Mouse (Mus musculus) gastrocnemius, adult 2 months (tissue): Measurements from ENCODE around the gene Kif18b. TPM values are rescaled to one million over a fixed set of nuclear protein-coding genes. Genes with fewer than 3 reads are reported as not detected.
A peak's percentile ranks its signal among the peaks of the same experiment; 100 is the strongest.

Source experiments
- DNase-seq: peaks from one replicate; pipeline ENCODE4 v3.0.0; 2022
- H3K27ac ChIP-seq: fragments of 200-600 bp; 2 replicates; pipeline ENCODE4 v1.8.1; 2022; ENCODE audit warnings: mild to moderate bottlenecking
- H3K4me3 ChIP-seq: fragments of 200-600 bp; 2 replicates; pipeline ENCODE4 v1.8.1; 2022; ENCODE audit warnings: mild to moderate bottlenecking, moderate library complexity
- CTCF ChIP-seq: fragments of 200-600 bp; IDR thresholded peaks from 2 replicates; pipeline ENCODE4 v1.8.1; 2022; ENCODE audit warnings: antibody characterized with exemption, mild to moderate bottlenecking, moderate library complexity
- intact Hi-C: fragments of 180-260 bp; cut with DNase I; formaldehyde crosslinking; loops from one replicate; pipeline ENCODE4 v1.15.1; 2025
- total RNA-seq, 2 experiments: library from RNA; stranded (reverse); gene quantifications; 2 replicates each; pipeline ENCODE4 v1.2.3; 2021

Gene Kif18b
- total RNA-seq, 2 experiments from 2014 or later: not detected

DNA sequence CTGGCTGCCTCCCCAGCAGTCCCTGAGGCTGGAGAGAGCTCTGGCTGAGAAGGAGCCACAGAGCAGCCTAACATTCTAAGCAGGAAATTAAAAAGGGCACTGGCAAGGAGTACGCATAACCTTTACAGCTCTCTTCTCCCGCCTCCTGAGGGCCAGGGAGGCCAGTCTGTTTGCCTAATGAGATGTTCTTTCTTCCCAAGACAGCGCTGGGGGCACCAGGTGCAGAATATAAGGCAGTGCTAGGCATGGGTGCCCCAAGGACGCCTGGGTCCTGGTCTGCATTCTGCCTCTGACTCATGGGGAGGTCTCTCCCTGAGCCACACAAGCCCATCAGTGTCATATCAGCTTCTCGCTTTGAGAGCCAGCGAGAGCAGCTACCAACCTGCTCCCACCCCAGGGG is 3.4 kb downstream of the Kif18b start:
- Histone ChIP-seq H3K4me3 (no peak overlapping the region), H3K27ac (no peak overlapping the region)
- TF ChIP-seq CTCF: no peak
- no peak for DNase-seq
- intact Hi-C loops: no loop called here

- H3K4me3 ChIP-seq: no peak overlapping the region
- no peak overlapping the region for H3K27ac ChIP-seq
- no peak for TF ChIP-seq CTCF
- intact Hi-C loops: no loop called here
- no peak for DNase-seq
Observed at GRCm38 (mm10) chr11:102918077-102918476, 6.8 kb downstream of the Kif18b start.

GRCm38 (mm10) chr11:102915380-102915779 is 9.5 kb downstream of the Kif18b start:
- intact Hi-C loops: no loop called here
- no peak for DNase-seq
- no peak overlapping the region for H3K4me3 ChIP-seq
- H3K27ac ChIP-seq: no peak overlapping the region
- TF ChIP-seq CTCF: no peak

DNA sequence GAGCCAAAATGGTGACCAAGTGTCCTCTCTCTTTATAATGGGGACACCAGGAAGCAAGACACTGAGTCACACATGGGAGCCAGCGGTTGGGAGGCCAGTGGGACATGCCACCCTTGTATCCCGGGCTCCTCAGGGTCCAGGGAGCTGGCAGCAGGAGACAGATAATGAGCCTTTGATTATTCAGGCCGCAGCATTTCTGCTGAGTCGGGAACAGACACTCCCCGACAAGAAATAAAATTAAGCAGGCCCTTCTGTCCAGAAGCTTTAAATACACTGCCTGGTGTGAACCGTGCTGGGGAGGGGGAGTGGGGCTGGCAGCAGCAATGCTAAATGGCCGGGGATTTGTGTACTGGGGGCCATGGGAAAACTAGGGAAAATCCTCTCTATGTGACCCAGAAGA is 13.5 kb downstream of the Kif18b start:
- no peak overlapping the region for H3K27ac ChIP-seq
- H3K4me3 ChIP-seq: no peak overlapping the region
- no peak for TF ChIP-seq CTCF
- DNase-seq: no peak
- intact Hi-C loops: no loop called here

- intact Hi-C loops: loop anchor here (5.0 kb wide), 1 partner anchor 149 kb away; no protein-coding TSS in a partner anchor
- no peak overlapping the region for H3K4me3 ChIP-seq
- H3K27ac ChIP-seq: no peak overlapping the region
- no peak for TF ChIP-seq CTCF
- no peak for DNase-seq
Observed at GRCm38 (mm10) chr11:102903654-102904053, 21.3 kb downstream of the Kif18b start.

- intact Hi-C loops: loop anchor here (5.0 kb wide), 1 partner anchor 150 kb away; no protein-coding TSS in a partner anchor
- no peak for DNase-seq
- TF ChIP-seq CTCF: no peak
Observed at GRCm38 (mm10) chr11:102902107-102902506, 22.8 kb downstream of the Kif18b start.

DNA sequence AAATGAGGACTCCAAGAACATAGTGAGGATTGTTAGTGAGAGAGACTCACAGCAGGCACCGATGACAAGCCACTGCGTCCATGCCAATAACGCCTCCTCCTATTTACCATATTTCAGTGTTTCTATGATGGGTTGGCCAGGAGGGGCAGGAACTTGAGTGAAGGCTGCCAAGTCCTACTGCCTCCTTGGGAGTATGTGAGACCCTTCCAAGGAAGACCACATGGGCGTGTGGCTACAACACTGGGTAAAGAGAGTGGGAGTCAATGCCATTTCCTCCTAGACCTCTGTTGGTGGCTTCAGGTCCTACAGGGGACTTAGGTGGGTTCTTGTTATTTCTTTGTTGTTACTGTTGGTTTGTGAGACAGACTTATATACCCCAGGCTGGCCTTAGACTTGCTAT is 23.7 kb downstream of the Kif18b start:
- no peak for DNase-seq
- no peak overlapping the region for H3K27ac ChIP-seq
- TF ChIP-seq CTCF: no peak
- intact Hi-C loops: loop anchor here (1.0 to 5.0 kb wide), 2 partner anchors 92 to 151 kb away; no protein-coding TSS in a partner anchor
- no peak overlapping the region for H3K4me3 ChIP-seq

More at GRCm38 (mm10) chr11:102902107-102902506, 22.8 kb downstream of the Kif18b start:
- Histone ChIP-seq H3K27ac (no peak overlapping the region), H3K4me3 (no peak overlapping the region)

- H3K4me3 ChIP-seq: no peak within 1 kb of the TSS
- TF ChIP-seq CTCF: peak; percentile 90
- no peak within 1 kb of the TSS for H3K27ac ChIP-seq
- peak; percentile 83 for DNase-seq
- intact Hi-C loops: loop anchor here (1.0 to 5.0 kb wide), 2 partner anchors 93 to 152 kb away; no protein-coding TSS in a partner anchor
Observed at GRCm38 (mm10) chr11:102900763-102901162, 24.2 kb downstream of the Kif18b start, which contains the start of gene Gfap. Gene Gfap (minus strand): TSS chr11:102900912.

- no peak for DNase-seq
- TF ChIP-seq CTCF: no peak
- Histone ChIP-seq H3K27ac (no peak overlapping the region), H3K4me3 (no peak overlapping the region)
- intact Hi-C loops: no loop called here
Observed at GRCm38 (mm10) chr11:102898408-102898807, 26.5 kb downstream of the Kif18b start.

DNA sequence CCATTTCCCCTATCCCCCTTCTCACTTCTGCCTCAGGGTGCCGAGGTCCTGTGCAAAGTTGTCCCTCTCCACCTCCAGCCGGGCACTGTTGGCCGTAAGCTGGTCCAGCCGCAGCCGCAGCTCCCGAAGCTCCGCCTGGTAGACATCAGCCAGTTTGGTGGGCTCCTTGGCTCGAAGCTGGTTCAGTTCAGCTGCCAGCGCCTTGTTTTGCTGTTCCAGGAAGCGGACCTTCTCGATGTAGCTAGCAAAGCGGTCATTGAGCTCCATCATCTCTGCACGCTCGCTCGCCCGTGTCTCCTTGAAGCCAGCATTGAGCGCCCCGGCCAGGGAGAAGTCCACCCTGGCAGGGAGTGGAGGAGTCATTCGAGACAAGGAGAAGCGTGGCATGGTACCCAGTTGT is 28.3 kb downstream of the Kif18b start:
- no peak for TF ChIP-seq CTCF
- intact Hi-C loops: no loop called here
- DNase-seq: peak; percentile 9
- Histone ChIP-seq H3K27ac (no peak overlapping the region), H3K4me3 (no peak overlapping the region)

DNA sequence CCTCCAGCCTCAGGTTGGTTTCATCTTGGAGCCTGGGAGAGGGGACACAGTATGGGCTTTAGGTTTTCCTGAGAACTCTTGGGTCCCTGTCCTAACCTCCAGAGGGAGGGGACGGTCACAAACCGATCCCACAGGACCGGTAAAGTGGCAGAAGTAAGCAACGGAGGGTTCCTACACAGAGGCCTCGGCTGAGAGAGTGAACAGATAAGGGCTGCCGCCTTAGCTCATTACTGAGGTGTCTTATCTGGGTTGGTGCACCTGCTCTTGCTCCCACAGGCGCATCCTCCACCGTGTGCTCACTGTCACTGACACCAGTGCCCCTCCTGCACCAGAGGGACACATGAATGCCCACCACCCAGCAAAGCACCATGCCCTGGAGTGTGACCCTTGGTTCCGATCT is 29.1 kb downstream of the Kif18b start:
- intact Hi-C loops: no loop called here
- TF ChIP-seq CTCF: no peak

DNA sequence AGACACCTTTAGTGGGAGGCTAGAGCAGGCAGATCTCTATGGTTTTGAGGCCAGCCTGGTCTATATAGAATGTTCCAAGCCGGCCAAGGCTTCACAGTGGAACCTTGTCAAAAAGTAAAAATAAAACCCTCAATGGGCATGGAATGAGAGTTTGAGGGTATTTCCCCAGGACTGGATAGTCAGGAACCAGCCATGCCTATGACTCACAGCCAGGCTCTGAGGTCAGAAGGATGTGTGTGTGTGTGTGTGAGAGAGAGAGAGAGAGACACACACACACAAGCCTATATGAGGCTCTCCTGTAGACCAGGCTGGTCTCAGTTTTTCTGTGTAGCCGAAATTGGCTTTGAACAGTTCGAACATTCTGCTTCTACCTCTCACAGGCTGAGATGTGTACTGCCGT is 30.2 kb downstream of the Kif18b start:
- DNase-seq: peak; percentile 7
- Histone ChIP-seq H3K27ac (no peak overlapping the region), H3K4me3 (no peak overlapping the region)
- intact Hi-C loops: no loop called here
- no peak for TF ChIP-seq CTCF

More for the DNA sequence above, 29.1 kb downstream of the Kif18b start:
- Histone ChIP-seq H3K4me3 (no peak overlapping the region), H3K27ac (no peak overlapping the region)
- peak; percentile 9 for DNase-seq

- H3K27ac ChIP-seq: peak overlapping the region; percentile 36
- intact Hi-C loops: no loop called here
- H3K4me3 ChIP-seq: peak overlapping the region; percentile 70
Observed at GRCm38 (mm10) chr11:102893015-102893651, 31.8 kb downstream of the Kif18b start.

DNA sequence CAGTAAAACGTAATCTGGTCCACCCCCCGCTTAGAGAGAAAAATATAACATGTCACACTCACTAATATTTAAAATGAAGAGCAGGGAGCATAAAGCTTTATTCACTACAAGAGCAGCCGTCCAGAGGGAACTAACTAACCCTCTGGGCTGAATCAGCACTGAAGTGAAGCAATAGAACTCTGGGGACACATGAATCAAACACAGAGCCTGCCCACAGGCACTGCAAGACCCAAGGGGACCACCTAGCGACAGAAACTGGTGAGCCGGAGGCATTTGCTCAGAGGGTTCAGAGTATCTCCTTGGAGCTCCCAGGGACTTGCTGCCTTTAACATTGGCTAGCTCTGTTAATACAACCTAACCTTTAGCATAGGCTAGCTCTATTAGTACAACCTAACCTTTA is 34.8 kb downstream of the Kif18b start:
- no peak overlapping the region for H3K27ac ChIP-seq
- no peak for DNase-seq
- no peak for TF ChIP-seq CTCF
- H3K4me3 ChIP-seq: no peak overlapping the region
- intact Hi-C loops: no loop called here

More at GRCm38 (mm10) chr11:102893015-102893651, 31.8 kb downstream of the Kif18b start:
- TF ChIP-seq CTCF: peak; percentile 80
- peak; percentile 81 for DNase-seq
